Mouse (Mus musculus) ES-E14 (cell line): ENCODE results near the gene Tmem215.

ENCODE experiments used
- CHD2 ChIP-seq: IDR thresholded peaks from 2 replicates; pipeline ENCODE4 v1.6.1; 2014; ENCODE audit warnings: mild to moderate bottlenecking, low read depth, low read length, inconsistent platforms
- MAFK ChIP-seq: IDR thresholded peaks from 2 replicates; pipeline ENCODE4 v1.6.1; 2014; ENCODE audit warnings: mild to moderate bottlenecking, low read depth, low read length, inconsistent platforms; ENCODE audit not compliant: insufficient read depth
- ZC3H11A ChIP-seq: IDR thresholded peaks from 2 replicates; pipeline ENCODE4 v1.6.1; 2012; ENCODE audit warnings: low read depth, mild to moderate bottlenecking, inconsistent platforms, low read length, borderline replicate concordance
- ZNF384 ChIP-seq: IDR thresholded peaks from 2 replicates; pipeline ENCODE4 v1.6.1; 2012; ENCODE audit warnings: low read depth, low read length, inconsistent platforms

DNA sequence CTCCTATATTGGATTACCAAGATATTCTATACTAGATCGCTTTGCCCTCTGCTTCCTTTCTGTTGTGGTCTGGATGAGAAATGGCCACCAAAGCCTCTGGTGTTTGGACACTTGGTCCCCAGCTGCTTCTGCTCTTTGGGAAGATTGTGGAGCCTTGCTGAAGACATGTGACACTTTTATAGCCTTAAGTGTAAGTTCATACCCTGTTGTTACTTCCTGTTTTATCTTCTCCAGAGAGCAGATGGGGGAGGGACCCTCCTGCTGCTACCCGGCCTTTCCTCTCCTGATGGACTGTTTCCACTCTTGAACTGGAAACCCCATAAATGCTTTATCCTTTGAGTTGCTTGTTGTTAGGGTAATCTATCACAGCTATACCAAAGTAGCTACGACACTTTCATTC is 38.6 kb upstream of the Tmem215 start:
- TF ChIP-seq ZNF384 (no peak), MAFK (no peak), ZC3H11A (no peak), CHD2 (no peak)
